Mouse (Mus musculus) testis, adult 2 months (tissue): ENCODE data around the gene Psmd4. TPM values are rescaled to one million over a fixed set of nuclear protein-coding genes. Genes with fewer than 3 reads are reported as not detected.

Experiments used
- H3K27ac ChIP-seq: fragments of 200-500 bp; 2 replicates; pipeline ENCODE4 v1.5.1; 2012; ENCODE audit warnings: low read depth, low read length; ENCODE audit not compliant: control insufficient read depth, insufficient read depth
- H3K27me3 ChIP-seq: fragments of 200-500 bp; 2 replicates; pipeline ENCODE4 v1.6.1; 2012; ENCODE audit warnings: mild to moderate bottlenecking, low read length, moderate library complexity; ENCODE audit not compliant: control insufficient read depth, insufficient read depth
- H3K36me3 ChIP-seq: fragments of 200-500 bp; 2 replicates; pipeline ENCODE4 v1.6.1; 2012; ENCODE audit warnings: mild to moderate bottlenecking, low read length; ENCODE audit not compliant: control insufficient read depth, insufficient read depth
- H3K4me1 ChIP-seq: fragments of 200-500 bp; 2 replicates; pipeline ENCODE4 v1.6.1; 2012; ENCODE audit warnings: low read length; ENCODE audit not compliant: control insufficient read depth, insufficient read depth
- H3K4me3 ChIP-seq: fragments of 200-500 bp; 2 replicates; pipeline ENCODE4 v1.5.1; 2012; ENCODE audit warnings: low read depth, mild to moderate bottlenecking, low read length, moderate library complexity, mixed read lengths; ENCODE audit not compliant: control insufficient read depth
- CTCF ChIP-seq: fragments of 200-500 bp; IDR thresholded peaks from 2 replicates; pipeline ENCODE4 v1.5.1; 2012; ENCODE audit warnings: low read depth, mild to moderate bottlenecking, inconsistent platforms, low read length, moderate library complexity; ENCODE audit not compliant: control insufficient read depth, insufficient read depth, insufficient replicate concordance
- POLR2A ChIP-seq: fragments of 200-500 bp; IDR thresholded peaks from 2 replicates; pipeline ENCODE4 v1.6.1; 2012; ENCODE audit warnings: low read depth, mild to moderate bottlenecking, inconsistent platforms, low read length, moderate library complexity; ENCODE audit not compliant: control insufficient read depth
- polyA plus RNA-seq: library from polyadenylated mRNA; depleted of rRNA; stranded (reverse); fragments of >200 nt; gene quantifications from 2 replicates; pipeline ENCODE4 v1.2.3, GENCODE M21; 2012

The Psmd4 gene
- polyA plus RNA-seq, 1 experiment = 219 TPM

DNA sequence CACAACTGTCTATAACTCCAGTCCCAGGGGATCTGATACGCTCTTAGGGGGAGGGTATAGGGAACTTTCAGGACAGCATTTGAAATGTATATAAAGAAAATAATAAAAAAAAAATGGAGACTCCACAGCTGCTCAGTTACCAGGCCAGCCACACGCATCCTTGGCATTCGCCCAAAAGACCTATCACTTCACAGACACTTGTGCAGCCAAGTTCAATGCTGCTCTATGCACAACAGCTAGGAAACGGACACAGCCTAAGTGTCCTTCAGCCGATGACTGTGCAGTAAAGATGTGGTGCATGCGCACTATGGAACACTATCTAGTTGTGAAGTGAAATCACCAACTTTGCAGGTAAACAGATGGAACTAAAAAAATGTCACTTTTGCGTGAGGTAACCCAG lies 13.9 kb upstream of the Psmd4 start:
- Histone ChIP-seq H3K27me3 (no peaks in the 10 kb centered on the region), H3K4me3 (no peak overlapping the region), H3K4me1 (no peaks in the 10 kb centered on the region), H3K36me3 (peaks cover 1% of the 10 kb centered on the region; the same call in 1 of the 2 replicates), H3K27ac (no peak overlapping the region)
- TF ChIP-seq POLR2A = no peak
- no peak for TF ChIP-seq CTCF

DNA sequence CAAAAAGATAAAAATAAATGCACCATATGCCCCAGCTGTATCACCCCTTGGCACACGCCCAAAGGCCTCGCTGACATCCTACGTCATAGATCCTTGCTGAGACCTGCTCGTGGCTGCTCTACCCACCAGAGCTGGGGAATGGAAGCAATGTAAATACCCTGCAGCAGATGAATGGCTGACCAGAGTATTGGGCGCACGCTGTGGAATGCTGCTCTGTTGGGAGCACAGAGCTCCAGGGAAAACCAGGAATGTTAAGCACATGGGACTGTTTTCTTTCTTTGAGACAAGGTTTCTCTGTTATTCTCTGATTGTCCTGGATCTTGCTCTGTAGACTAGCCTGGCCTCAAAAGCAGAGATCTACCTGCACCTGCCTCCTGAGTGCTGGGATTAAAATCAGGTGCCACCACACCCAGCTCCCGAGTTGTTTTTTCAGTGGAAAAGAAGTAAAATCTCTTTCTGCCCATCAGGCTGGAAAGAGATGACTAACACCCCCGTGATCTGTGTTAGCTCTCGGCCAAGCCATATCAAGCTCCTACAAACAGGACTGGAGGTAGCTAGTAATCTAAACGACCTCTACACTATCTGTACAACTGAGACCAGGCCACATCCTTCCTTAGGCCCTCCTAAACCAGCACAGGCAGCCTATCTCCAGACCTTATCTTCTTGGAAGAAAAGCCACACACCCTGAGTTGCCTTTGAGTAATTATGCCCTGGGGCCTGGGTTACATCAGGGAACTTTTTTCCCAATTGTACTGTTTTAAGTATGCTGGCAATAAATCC lies 12.3 kb upstream of the Psmd4 start:
- Histone ChIP-seq H3K36me3 (no peaks in the 10 kb centered on the region; the same call in 1 of the 2 replicates), H3K4me1 (no peaks in the 10 kb centered on the region), H3K27me3 (no peaks in the 10 kb centered on the region), H3K27ac (peak overlapping the region; percentile 9; the same call in 1 of the 2 replicates), H3K4me3 (no peak overlapping the region)
- TF ChIP-seq CTCF (no peak), POLR2A (no peak)

DNA sequence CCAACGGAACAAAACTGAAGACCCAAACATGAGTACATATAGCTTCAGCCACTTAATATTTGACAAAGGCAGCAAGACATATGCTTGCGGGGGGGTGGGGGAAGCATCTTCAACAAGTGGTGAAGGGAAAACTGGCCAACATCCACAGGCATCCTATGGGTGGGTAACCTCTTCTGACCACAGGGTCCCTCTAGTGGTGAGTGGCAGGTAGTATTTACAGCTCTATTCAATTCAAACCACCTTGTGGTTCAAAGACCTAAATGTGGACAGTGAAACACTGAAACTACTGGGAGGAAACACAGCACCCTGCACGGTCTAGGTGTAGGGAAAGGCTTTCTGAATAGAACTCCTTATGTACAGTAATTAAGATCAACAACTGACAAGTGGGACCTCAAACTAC lies 11.3 kb upstream of the Psmd4 start:
- H3K4me1 ChIP-seq = no peaks in the 10 kb centered on the region
- no peaks in the 10 kb centered on the region for H3K36me3 ChIP-seq
- H3K27ac ChIP-seq = no peak overlapping the region
- H3K4me3 ChIP-seq = no peak overlapping the region
- H3K27me3 ChIP-seq = no peaks in the 10 kb centered on the region
- TF ChIP-seq CTCF (peak; percentile 19; the same call in 1 of the 2 replicates), POLR2A (no peak)

DNA sequence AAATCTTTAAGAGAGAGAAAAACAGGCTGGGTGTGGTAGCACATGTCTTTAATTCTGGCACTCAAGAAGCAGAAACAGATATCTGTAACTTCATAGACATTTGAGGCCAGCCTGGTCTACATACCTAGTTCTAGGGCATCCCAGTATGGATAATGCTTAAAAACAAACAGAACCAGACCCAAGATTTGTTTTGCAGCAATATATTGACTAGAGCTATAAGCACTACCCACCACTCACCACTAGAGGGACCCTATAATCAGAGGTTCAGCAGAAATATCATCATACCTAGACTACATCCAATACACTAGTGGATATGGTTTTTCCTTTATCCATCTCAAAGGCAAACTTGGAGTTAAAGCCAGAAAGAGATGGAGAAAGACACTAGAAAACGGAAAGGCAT lies 10.5 kb upstream of the Psmd4 start:
- H3K4me1 ChIP-seq = no peaks in the 10 kb centered on the region
- no peak overlapping the region for H3K27ac ChIP-seq
- TF ChIP-seq POLR2A = no peak
- no peak for TF ChIP-seq CTCF
- H3K36me3 ChIP-seq = no peaks in the 10 kb centered on the region
- no peaks in the 10 kb centered on the region for H3K27me3 ChIP-seq
- no peak overlapping the region for H3K4me3 ChIP-seq

DNA sequence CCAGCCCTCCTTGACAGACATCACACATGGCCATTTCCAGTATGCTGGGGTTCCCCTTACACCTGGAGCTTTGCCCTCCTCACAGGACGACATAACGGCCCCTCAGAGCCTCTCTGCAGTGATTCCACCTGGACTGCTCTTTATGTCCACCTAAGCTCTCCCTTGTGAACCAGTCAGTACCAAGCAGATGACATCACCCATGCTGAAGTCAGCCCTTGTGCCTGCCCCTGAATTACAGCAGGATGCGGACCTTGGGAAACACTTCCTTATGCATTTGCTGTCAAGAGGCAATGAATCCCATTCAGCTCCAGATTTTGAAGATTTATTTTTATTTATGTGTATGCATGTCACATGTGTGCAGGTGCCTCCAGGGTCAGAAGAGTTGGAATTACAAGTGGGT lies 5.5 kb upstream of the Psmd4 start:
- Histone ChIP-seq H3K36me3 (no peaks in the 10 kb centered on the region), H3K27ac (peak overlapping the region; percentile 40; the same call in 1 of the 2 replicates)

DNA sequence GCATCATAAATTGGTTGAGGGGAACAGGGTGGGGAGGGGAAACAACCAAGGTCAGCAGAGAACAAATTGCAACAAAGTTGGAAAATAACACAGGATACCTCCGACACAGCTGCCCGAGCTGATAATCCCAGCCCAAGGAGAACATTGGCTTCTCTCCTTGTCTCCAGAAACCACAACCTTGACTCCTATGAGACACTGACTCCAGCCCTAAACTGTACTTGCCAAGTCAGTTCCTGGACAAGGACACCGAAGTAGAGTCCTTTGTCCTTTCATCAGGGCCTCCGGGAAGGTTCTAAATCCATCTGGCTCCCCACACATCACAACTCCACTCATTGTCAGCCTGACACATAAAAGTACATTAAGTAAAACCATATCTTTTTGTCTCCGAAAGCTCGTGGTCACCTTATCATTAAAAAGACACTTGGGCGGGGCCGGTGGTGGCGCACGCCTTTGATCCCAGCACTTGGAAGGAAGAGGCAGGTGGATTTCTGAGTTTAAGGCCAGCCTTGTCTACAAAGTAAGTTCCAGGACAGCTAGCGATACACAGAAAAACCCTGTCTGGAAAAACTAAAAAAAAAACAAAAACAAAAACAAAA lies 4.1 kb upstream of the Psmd4 start:
- Histone ChIP-seq H3K4me3 (no peak overlapping the region), H3K4me1 (peaks cover 4% of the 10 kb centered on the region), H3K27ac (peak overlapping the region; percentile 52), H3K36me3 (no peaks in the 10 kb centered on the region), H3K27me3 (no peaks in the 10 kb centered on the region)
- TF ChIP-seq POLR2A = no peak
- TF ChIP-seq CTCF = no peak

More for the DNA sequence above, 5.5 kb upstream of the Psmd4 start:
- Histone ChIP-seq H3K4me3 (no peak overlapping the region), H3K4me1 (peaks cover 4% of the 10 kb centered on the region; the same call in 1 of the 2 replicates), H3K27me3 (no peaks in the 10 kb centered on the region)
- TF ChIP-seq POLR2A (no peak), CTCF (no peak)

DNA sequence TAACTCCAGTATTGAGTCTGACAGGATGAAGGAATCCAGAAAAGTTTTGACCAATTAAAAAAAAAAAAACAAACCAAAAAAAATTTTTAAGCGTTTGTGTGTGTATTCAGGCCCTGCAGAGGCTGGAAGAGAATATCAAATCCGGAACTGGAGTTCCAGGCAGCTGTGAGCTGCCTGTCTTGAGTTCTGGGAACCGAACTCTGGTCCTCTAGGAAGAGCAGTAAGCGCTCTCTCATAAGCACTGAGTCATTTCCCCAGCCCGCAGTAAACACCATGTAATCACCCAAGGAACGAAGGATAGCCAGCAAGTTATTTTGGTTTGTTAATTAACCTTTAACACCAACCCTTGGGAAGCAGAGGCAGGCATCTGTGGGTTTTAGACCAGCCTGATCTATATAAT lies 837 bp upstream of the Psmd4 start:
- Histone ChIP-seq H3K27me3 (no peaks in the 10 kb centered on the region), H3K36me3 (no peaks in the 10 kb centered on the region), H3K4me1 (peaks cover 4% of the 10 kb centered on the region), H3K4me3 (no peak overlapping the region), H3K27ac (no peak overlapping the region)
- TF ChIP-seq CTCF (no peak), POLR2A (no peak)
